Mouse (Mus musculus): ENCODE data around the gene Mab21l1. TPM values are rescaled to one million over a fixed set of nuclear protein-coding genes. Genes with fewer than 3 reads are reported as not detected.

The Mab21l1 gene
- polyA plus RNA-seq, 1 experiment from 2014 or later: 2.9 TPM

- DNase-seq (ENCODE audit: low spot score): peak; percentile 25
- WGBS: 25% methylated on average over 49 of the region's 53 CpGs
- H3K27me3 ChIP-seq (ENCODE audit: control insufficient read depth, insufficient read depth, low read length): peaks cover 4% of the 10 kb centered on the region; the same call in 1 of the 2 replicates
Measured at GRCm38 (mm10) chr3:55780120-55781070, 1.9 kb upstream of the Mab21l1 start.

GRCm38 (mm10) chr3:55781429-55782055, 768 bp upstream of the Mab21l1 start:
- Histone ChIP-seq H3K4me3 (ENCODE audit: low read depth, low read length) (no peak overlapping the region), H3K27me3 (ENCODE audit: control insufficient read depth, insufficient read depth, low read length) (peaks cover 4% of the 10 kb centered on the region; the same call in 1 of the 2 replicates), H3K9me3 (ENCODE audit: control insufficient read depth, low read length) (no peaks in the 10 kb centered on the region), H3K27ac (replicated peaks) (no peak overlapping the region), H3K9ac (ENCODE audit: low read length) (no peak overlapping the region), H3K4me1 (replicated peaks; ENCODE audit: control insufficient read depth, insufficient read depth) (no peaks in the 10 kb centered on the region), H3K36me3 (ENCODE audit: control insufficient read depth, insufficient read depth, low read length) (no peaks in the 10 kb centered on the region), H3K4me2 (replicated peaks; ENCODE audit: low read depth) (no peak overlapping the region)
- no peak for ATAC-seq (ENCODE audit: low FRiP score, low TSS enrichment)
- DNase-seq (ENCODE audit: low spot score): no peak
- WGBS: 57% methylated on average over 5 of the region's 5 CpGs
- no peak for TF ChIP-seq EP300 (optimal IDR thresholded peaks at IDR 0.05)
- no peak for TF ChIP-seq CTCF (IDR thresholded peaks at IDR 0.05; ENCODE audit: low read depth)

More at GRCm38 (mm10) chr3:55780120-55781070, 1.9 kb upstream of the Mab21l1 start:
- Histone ChIP-seq H3K4me1 (replicated peaks; ENCODE audit: control insufficient read depth, insufficient read depth) (no peaks in the 10 kb centered on the region), H3K9me3 (ENCODE audit: control insufficient read depth, low read length) (no peaks in the 10 kb centered on the region), H3K4me2 (replicated peaks; ENCODE audit: low read depth) (peak overlapping the region; percentile 8; the same call in 1 of the 2 replicates), H3K9ac (ENCODE audit: low read length) (no peak overlapping the region), H3K27ac (replicated peaks) (no peak overlapping the region), H3K36me3 (ENCODE audit: control insufficient read depth, insufficient read depth, low read length) (no peaks in the 10 kb centered on the region), H3K4me3 (ENCODE audit: low read depth, low read length) (peak overlapping the region; percentile 12; the same call in 1 of the 2 replicates)
- no peak for TF ChIP-seq EP300 (optimal IDR thresholded peaks at IDR 0.05)
- no peak for TF ChIP-seq CTCF (IDR thresholded peaks at IDR 0.05; ENCODE audit: low read depth)
- ATAC-seq (ENCODE audit: low FRiP score, low TSS enrichment): no peak

- no peaks in the 10 kb centered on the region for H3K4me1 ChIP-seq (replicated peaks; ENCODE audit: control insufficient read depth, insufficient read depth)
- H3K27me3 ChIP-seq (ENCODE audit: control insufficient read depth, insufficient read depth, low read length): peaks cover 4% of the 10 kb centered on the region; the same call in 1 of the 2 replicates
- 33% methylated on average over 22 of the region's 22 CpGs for WGBS
- no peaks in the 10 kb centered on the region for H3K36me3 ChIP-seq (ENCODE audit: control insufficient read depth, insufficient read depth, low read length)
- H3K4me3 ChIP-seq (ENCODE audit: low read depth, low read length): peak overlapping the region; percentile 26
- no peak overlapping the region for H3K9ac ChIP-seq (ENCODE audit: low read length)
- DNase-seq (ENCODE audit: low spot score) (peak; percentile 33), ATAC-seq (ENCODE audit: low FRiP score, low TSS enrichment) (no peak)
- TF ChIP-seq EP300 (optimal IDR thresholded peaks at IDR 0.05): no peak
- TF ChIP-seq CTCF (IDR thresholded peaks at IDR 0.05; ENCODE audit: low read depth): no peak
- H3K9me3 ChIP-seq (ENCODE audit: control insufficient read depth, low read length): no peaks in the 10 kb centered on the region
- H3K4me2 ChIP-seq (replicated peaks; ENCODE audit: low read depth): peak overlapping the region; percentile 34
- H3K27ac ChIP-seq (replicated peaks): 0 out of 2 replicates have a peak overlapping the region, but pooled peaks have one; percentile 40
Measured at GRCm38 (mm10) chr3:55782771-55783170, 461 bp downstream of the Mab21l1 start.

- Histone ChIP-seq H3K27me3 (ENCODE audit: control insufficient read depth, insufficient read depth, low read length) (peaks cover 4% of the 10 kb centered on the region; the same call in 1 of the 2 replicates), H3K36me3 (ENCODE audit: control insufficient read depth, insufficient read depth, low read length) (no peaks in the 10 kb centered on the region), H3K4me1 (replicated peaks; ENCODE audit: control insufficient read depth, insufficient read depth) (no peaks in the 10 kb centered on the region), H3K9me3 (ENCODE audit: control insufficient read depth, low read length) (no peaks in the 10 kb centered on the region), H3K4me2 (replicated peaks; ENCODE audit: low read depth) (peak overlapping the region; percentile 34), H3K9ac (ENCODE audit: low read length) (0 out of 2 replicates have a peak overlapping the region, but pooled peaks have one; percentile 1), H3K4me3 (ENCODE audit: low read depth, low read length) (peak overlapping the region; percentile 26), H3K27ac (replicated peaks) (no peak overlapping the region)
- TF ChIP-seq CTCF (IDR thresholded peaks at IDR 0.05; ENCODE audit: low read depth) (no peak), EP300 (optimal IDR thresholded peaks at IDR 0.05) (no peak)
- 0 out of 2 replicates have a peak, but pooled peaks have one; percentile 35 for ATAC-seq (ENCODE audit: low FRiP score, low TSS enrichment)
- no peak for DNase-seq (ENCODE audit: low spot score)
- 44% methylated on average over 45 of the region's 45 CpGs for WGBS
Measured at GRCm38 (mm10) chr3:55783171-55784081, 1.1 kb downstream of the Mab21l1 start.

- peaks cover 4% of the 10 kb centered on the region; the same call in 1 of the 2 replicates for H3K27me3 ChIP-seq (ENCODE audit: control insufficient read depth, insufficient read depth, low read length)
- H3K9me3 ChIP-seq (ENCODE audit: control insufficient read depth, low read length): no peaks in the 10 kb centered on the region
- no peak overlapping the region for H3K9ac ChIP-seq (ENCODE audit: low read length)
- ATAC-seq (ENCODE audit: low FRiP score, low TSS enrichment): no peak
- H3K4me1 ChIP-seq (replicated peaks; ENCODE audit: control insufficient read depth, insufficient read depth): no peaks in the 10 kb centered on the region
- H3K4me2 ChIP-seq (replicated peaks; ENCODE audit: low read depth): no peak overlapping the region
- no peak for TF ChIP-seq CTCF (IDR thresholded peaks at IDR 0.05; ENCODE audit: low read depth)
- no peak for TF ChIP-seq EP300 (optimal IDR thresholded peaks at IDR 0.05)
- no peaks in the 10 kb centered on the region for H3K36me3 ChIP-seq (ENCODE audit: control insufficient read depth, insufficient read depth, low read length)
- no peak for DNase-seq (ENCODE audit: low spot score)
- H3K4me3 ChIP-seq (ENCODE audit: low read depth, low read length): peak overlapping the region; percentile 26
- WGBS: 52% methylated on average over 7 of the region's 7 CpGs
- H3K27ac ChIP-seq (replicated peaks): no peak overlapping the region
Measured at GRCm38 (mm10) chr3:55784101-55784500, 1.8 kb downstream of the Mab21l1 start.
